Comparison of ENCODE assay signal across 8 mouse cellular contexts in genomic region chr15:89379429-89379828, GRCm38 (mm10). TPM values are rescaled to one million over a fixed set of nuclear protein-coding genes. Genes with fewer than 3 reads are reported as not detected.
DNase-seq lines count a peak whose midpoint lies in the region; ATAC-seq and TF ChIP-seq lines count a peak whose summit lies in the region.

No protein-coding gene starts in this region.

- no peak for TF ChIP-seq EP300 in stomach, postnatal 0 days (optimal IDR thresholded peaks at IDR 0.05)

- DNase-seq in heart, postnatal 4 days, result peak; percentile 47
- DNase-seq in stomach, postnatal 0 days (ENCODE audit: low spot score), result no peak
- no peak for DNase-seq in urinary bladder, adult 18-20 months (ENCODE audit: low spot score in 2 of 2)
- DNase-seq in adrenal gland, postnatal 4 days (ENCODE audit: low spot score in 2 of 2), result no peak

- ATAC-seq in megakaryocyte, adult 5-6 weeks (ENCODE audit: poor library complexity, severe bottlenecking), result no peak
- ATAC-seq in liver, embryonic 15.5 days (ENCODE audit: insufficient read depth), result peak; percentile 55
- no peak for ATAC-seq in stomach, postnatal 0 days (ENCODE audit: low FRiP score, low TSS enrichment)

- H3K27me3 ChIP-seq in megakaryocyte, embryonic 14.5 days (replicated peaks), result peaks cover 42% of the 10 kb centered on the region
- H3K27me3 ChIP-seq in liver, embryonic 15.5 days, result peaks cover 57% of the 10 kb centered on the region
- H3K27me3 ChIP-seq in stomach, postnatal 0 days (ENCODE audit: control insufficient read depth, insufficient read depth, low read length), result peaks cover 8% of the 10 kb centered on the region

- peaks cover 37% of the 10 kb centered on the region for H3K4me1 ChIP-seq in megakaryocyte, embryonic 14.5 days
- H3K4me1 ChIP-seq in cortical plate, adult 2 months (ENCODE audit: control insufficient read depth, insufficient read depth, low read length), result no peaks in the 10 kb centered on the region
- H3K4me1 ChIP-seq in liver, embryonic 15.5 days (replicated peaks), result peaks cover 33% of the 10 kb centered on the region
- H3K4me1 ChIP-seq in stomach, postnatal 0 days (replicated peaks; ENCODE audit: control insufficient read depth, insufficient read depth), result peaks cover 2% of the 10 kb centered on the region; the same call in 1 of the 2 replicates

- no peaks in the 10 kb centered on the region for H3K9me3 ChIP-seq in megakaryocyte, embryonic 14.5 days
- no peaks in the 10 kb centered on the region for H3K9me3 ChIP-seq in liver, embryonic 15.5 days (replicated peaks)
- no peaks in the 10 kb centered on the region for H3K9me3 ChIP-seq in stomach, postnatal 0 days (ENCODE audit: control insufficient read depth, low read length)

- H3K9ac ChIP-seq in liver, embryonic 15.5 days, result no peak overlapping the region
- H3K9ac ChIP-seq in stomach, postnatal 0 days (ENCODE audit: low read length), result no peak overlapping the region

- no peaks in the 10 kb centered on the region for H3K36me3 ChIP-seq in megakaryocyte, embryonic 14.5 days (replicated peaks; ENCODE audit: low read length)
- H3K36me3 ChIP-seq in liver, embryonic 15.5 days (replicated peaks), result no peaks in the 10 kb centered on the region
- H3K36me3 ChIP-seq in stomach, postnatal 0 days (ENCODE audit: control insufficient read depth, insufficient read depth, low read length), result no peaks in the 10 kb centered on the region

- TF ChIP-seq CTCF in cortical plate, adult 2 months (IDR thresholded peaks at IDR 0.05; ENCODE audit: extremely low read depth, insufficient read depth, low read length), result no peak
- no peak for TF ChIP-seq CTCF in stomach, postnatal 0 days (IDR thresholded peaks at IDR 0.05; ENCODE audit: low read depth)

- H3K27ac ChIP-seq in cortical plate, adult 2 months (ENCODE audit: insufficient read depth, low read length), result no peak overlapping the region
- H3K27ac ChIP-seq in liver, embryonic 15.5 days (replicated peaks), result no peak overlapping the region
- H3K27ac ChIP-seq in stomach, postnatal 0 days (replicated peaks), result no peak overlapping the region

- WGBS in liver, embryonic 15.5 days (ENCODE audit: insufficient replicate concordance), result 5% methylated on average over 10 of the region's 10 CpGs
- 14% methylated on average over 10 of the region's 10 CpGs for WGBS in stomach, postnatal 0 days

- no peak for TF ChIP-seq POLR2A in cortical plate, adult 2 months (IDR thresholded peaks at IDR 0.05; ENCODE audit: extremely low read depth, insufficient read depth, low read length)

- H3K4me2 ChIP-seq in liver, embryonic 15.5 days, result peak overlapping the region; percentile 77
- peak overlapping the region; percentile 52 for H3K4me2 ChIP-seq in stomach, postnatal 0 days (replicated peaks; ENCODE audit: low read depth)

- peak overlapping the region; percentile 90 for H3K4me3 ChIP-seq in megakaryocyte, embryonic 14.5 days (replicated peaks)
- H3K4me3 ChIP-seq in cortical plate, adult 2 months (ENCODE audit: insufficient read depth, low read length), result peak overlapping the region; percentile 44; the same call in 1 of the 2 replicates
- H3K4me3 ChIP-seq in liver, embryonic 15.5 days (replicated peaks), result peak overlapping the region; percentile 43
- peak overlapping the region; percentile 35; the same call in 1 of the 2 replicates for H3K4me3 ChIP-seq in stomach, postnatal 0 days (ENCODE audit: low read depth, low read length)

RNA-seq across cellular contexts. Expression of gene Odf3b, which starts 0.3 kb away (rescaled TPM):
- polyA plus RNA-seq in megakaryocyte, embryonic 14.5 days (2012; ENCODE audit: insufficient read depth, low replicate concordance), result 16.5 and 19.6 TPM in 2 replicates
- not detected in 2 replicates for total RNA-seq in megakaryocyte, adult 5-6 weeks (2015)
- total RNA-seq in megakaryocyte, adult 5-6 weeks (2017), result not detected in 2 replicates
- 5.4 and 5.6 TPM in 2 replicates for polyA plus RNA-seq in cortical plate, adult 2 months (2012; rRNA removed)
- under 1 TPM; 0.26 to 0.72 TPM for total RNA-seq in heart, postnatal 4 days (2021)
- 0.46 and 0.68 TPM in 2 replicates for polyA plus RNA-seq in liver, embryonic 15.5 days (2015; fragmentation: Nextera tagmentation; extraction: Ambion mirVana)
- polyA plus RNA-seq in stomach, postnatal 0 days (2015; fragmentation: Nextera tagmentation; extraction: Ambion mirVana), result 0.56 and 0.80 TPM in 2 replicates
- 1 to 10 TPM in 1 of 2 experiments, under 1 TPM in 1; 0.34 to 1.5 TPM for total RNA-seq in adrenal gland, postnatal 4 days (2021)

RNA-seq across cellular contexts. Expression of gene Tymp, which starts 2.6 kb away (rescaled TPM):
- polyA plus RNA-seq in megakaryocyte, embryonic 14.5 days (2012; ENCODE audit: insufficient read depth, low replicate concordance), result 0.41 and 6.8 TPM in 2 replicates
- total RNA-seq in megakaryocyte, adult 5-6 weeks (2015), result not detected in 2 replicates
- 0.07 and 0.12 TPM in 2 replicates for total RNA-seq in megakaryocyte, adult 5-6 weeks (2017)
- 3.1 and 3.7 TPM in 2 replicates for polyA plus RNA-seq in cortical plate, adult 2 months (2012; rRNA removed)
- total RNA-seq in heart, postnatal 4 days (2021), result under 1 TPM; 0.31 to 0.72 TPM
- polyA plus RNA-seq in liver, embryonic 15.5 days (2015; fragmentation: Nextera tagmentation; extraction: Ambion mirVana), result 0.40 TPM in 2 replicates
- polyA plus RNA-seq in stomach, postnatal 0 days (2015; fragmentation: Nextera tagmentation; extraction: Ambion mirVana), result 1.4 and 1.6 TPM in 2 replicates
- total RNA-seq in adrenal gland, postnatal 4 days (2021), result 1 to 10 TPM in 1 of 2 experiments, under 1 TPM in 1; 0.87 to 1.9 TPM

RNA-seq across cellular contexts. Expression of gene Klhdc7b, which starts 5.3 kb away (rescaled TPM):
- 0.07 TPM in 1 of 2 replicates, not detected in the other for polyA plus RNA-seq in megakaryocyte, embryonic 14.5 days (2012; ENCODE audit: insufficient read depth, low replicate concordance)
- total RNA-seq in megakaryocyte, adult 5-6 weeks (2015), result not detected in 2 replicates
- not detected in 2 replicates for total RNA-seq in megakaryocyte, adult 5-6 weeks (2017)
- polyA plus RNA-seq in cortical plate, adult 2 months (2012; rRNA removed), result 0.71 and 0.85 TPM in 2 replicates
- not detected for total RNA-seq in heart, postnatal 4 days (2021)
- polyA plus RNA-seq in liver, embryonic 15.5 days (2015; fragmentation: Nextera tagmentation; extraction: Ambion mirVana), result not detected in 2 replicates
- polyA plus RNA-seq in stomach, postnatal 0 days (2015; fragmentation: Nextera tagmentation; extraction: Ambion mirVana), result 0.02 TPM in 1 of 2 replicates, not detected in the other
- not detected for total RNA-seq in adrenal gland, postnatal 4 days (2021)

RNA-seq across cellular contexts. Expression of gene Sco2, which starts 5.8 kb away (rescaled TPM):
- 47.2 and 56.7 TPM in 2 replicates for polyA plus RNA-seq in megakaryocyte, embryonic 14.5 days (2012; ENCODE audit: insufficient read depth, low replicate concordance)
- total RNA-seq in megakaryocyte, adult 5-6 weeks (2015), result 7.3 and 10.4 TPM in 2 replicates
- 3.4 and 5.7 TPM in 2 replicates for total RNA-seq in megakaryocyte, adult 5-6 weeks (2017)
- polyA plus RNA-seq in cortical plate, adult 2 months (2012; rRNA removed), result 35.2 and 36.9 TPM in 2 replicates
- total RNA-seq in heart, postnatal 4 days (2021), result 10 to 100 TPM; 13.6 to 14.1 TPM
- polyA plus RNA-seq in liver, embryonic 15.5 days (2015; fragmentation: Nextera tagmentation; extraction: Ambion mirVana), result 2.4 and 4.3 TPM in 2 replicates
- 6.3 and 7.4 TPM in 2 replicates for polyA plus RNA-seq in stomach, postnatal 0 days (2015; fragmentation: Nextera tagmentation; extraction: Ambion mirVana)
- 10 to 100 TPM; 20.2 to 22.5 TPM for total RNA-seq in adrenal gland, postnatal 4 days (2021)

RNA-seq across cellular contexts. Expression of gene Ncaph2, which starts 23.9 kb away (rescaled TPM):
- 21.9 and 44.6 TPM in 2 replicates for polyA plus RNA-seq in megakaryocyte, embryonic 14.5 days (2012; ENCODE audit: insufficient read depth, low replicate concordance)
- 89.5 and 98.1 TPM in 2 replicates for total RNA-seq in megakaryocyte, adult 5-6 weeks (2015)
- 86.6 and 92.0 TPM in 2 replicates for total RNA-seq in megakaryocyte, adult 5-6 weeks (2017)
- 119 TPM in 2 replicates for polyA plus RNA-seq in cortical plate, adult 2 months (2012; rRNA removed)
- 10 to 100 TPM; 91.0 to 99.7 TPM for total RNA-seq in heart, postnatal 4 days (2021)
- 110 and 115 TPM in 2 replicates for polyA plus RNA-seq in liver, embryonic 15.5 days (2015; fragmentation: Nextera tagmentation; extraction: Ambion mirVana)
- 69.4 and 72.8 TPM in 2 replicates for polyA plus RNA-seq in stomach, postnatal 0 days (2015; fragmentation: Nextera tagmentation; extraction: Ambion mirVana)
- 100 to 1,000 TPM; 126 to 133 TPM for total RNA-seq in adrenal gland, postnatal 4 days (2021)

Comparison
In these comparisons a context has a peak if more than half of its experiments do, and no peak if none do; other contexts are left out.
1. H3K4me3 ChIP-seq: peak in every context shown above with its lines; median percentile 90 in megakaryocyte, embryonic 14.5 days; 44 in cortical plate, adult 2 months; 43 in liver, embryonic 15.5 days; 35 in stomach, postnatal 0 days.